Mouse (Mus musculus): ENCODE data around the gene Uvrag.

- TF ChIP-seq CTCF (conservative IDR thresholded peaks at IDR 0.05; ENCODE audit: low read length) (no peak), NANOG (IDR thresholded peaks at IDR 0.05; ENCODE audit: borderline replicate concordance, low read length) (no peak), POU5F1 (IDR thresholded peaks at IDR 0.05; ENCODE audit: borderline replicate concordance, low read length) (no peak)
These were observed 269.1 kb downstream of the Uvrag start for GRCm38 (mm10) chr7:98871882-98872281.
